Mouse (Mus musculus) embryonic fibroblast, embryonic 13.5 days (primary cell): ENCODE data around the gene Fut1. TPM values are rescaled to one million over a fixed set of nuclear protein-coding genes. Genes with fewer than 3 reads are reported as not detected.

Source experiments
- H3K27ac ChIP-seq: 2 replicates; pipeline ENCODE4 v1.5.1; 2012; ENCODE audit warnings: low read length, control low read depth, inconsistent platforms; ENCODE audit not compliant: insufficient read depth
- H3K4me1 ChIP-seq: 2 replicates; pipeline ENCODE4 v1.6.1; 2011; ENCODE audit warnings: low read length; ENCODE audit not compliant: control insufficient read depth, insufficient read depth
- H3K4me3 ChIP-seq: 2 replicates; pipeline ENCODE4 v1.5.1; 2011; ENCODE audit warnings: mild to moderate bottlenecking, control low read depth, low read length; ENCODE audit not compliant: insufficient read depth
- CTCF ChIP-seq: IDR thresholded peaks from 2 replicates; pipeline ENCODE4 v1.5.1; 2011; ENCODE audit warnings: mild to moderate bottlenecking, control low read depth, low read length, moderate library complexity, borderline replicate concordance; ENCODE audit not compliant: insufficient read depth
- POLR2A ChIP-seq: IDR thresholded peaks from 2 replicates; pipeline ENCODE4 v1.6.1; 2011; ENCODE audit warnings: low read depth, mild to moderate bottlenecking, control low read depth, low read length, moderate library complexity
- polyA plus RNA-seq: library from polyadenylated mRNA; stranded (reverse); fragments of >200 nt; gene quantifications from 2 replicates; pipeline ENCODE4 v1.2.4, GENCODE M21; 2011; ENCODE audit warnings: low read depth; ENCODE audit not compliant: missing spikeins, insufficient read length

Gene Fut1
- polyA plus RNA-seq, 1 experiment = not detected

DNA sequence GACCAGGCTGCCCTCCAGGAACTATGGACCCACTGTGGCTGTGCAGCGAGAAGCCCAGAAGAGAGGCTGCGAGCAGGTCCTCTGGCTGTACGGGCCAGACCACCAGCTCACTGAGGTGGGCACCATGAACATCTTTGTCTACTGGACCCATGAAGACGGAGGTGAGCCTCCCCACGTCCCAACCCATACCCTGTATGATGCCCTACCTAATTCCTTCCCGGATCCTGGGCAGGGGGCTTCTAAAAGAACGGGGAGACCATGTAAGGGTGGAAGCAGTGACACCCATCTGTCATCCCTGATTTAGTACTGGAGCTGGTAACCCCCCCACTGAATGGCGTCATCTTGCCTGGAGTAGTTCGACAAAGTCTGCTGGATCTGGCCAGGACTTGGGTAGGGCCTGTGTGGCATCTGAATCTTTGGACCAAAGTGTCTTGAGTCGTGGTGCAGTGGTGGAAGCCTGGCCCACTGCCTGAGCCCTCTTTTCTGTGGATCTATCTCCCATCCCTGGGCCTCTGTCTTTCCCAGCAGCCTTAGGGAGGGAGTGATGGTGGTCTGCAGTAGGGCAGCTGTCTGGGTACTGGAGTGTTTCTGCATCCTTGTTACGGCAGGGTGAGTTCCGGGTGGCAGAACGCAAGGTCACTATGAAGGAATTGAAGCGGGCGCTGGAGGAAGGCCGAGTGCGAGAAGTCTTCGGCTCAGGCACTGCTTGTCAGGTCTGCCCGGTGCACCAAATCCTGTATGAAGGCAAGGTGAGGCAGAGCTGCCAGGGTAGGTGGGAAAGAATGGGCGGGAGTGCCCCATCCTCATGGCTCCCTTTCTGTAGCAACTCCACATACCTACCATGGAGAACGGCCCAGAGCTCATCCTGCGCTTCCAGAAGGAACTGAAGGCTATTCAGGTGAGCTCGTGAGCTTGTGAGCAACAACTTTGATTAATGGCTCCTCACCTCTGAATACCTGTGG lies 29.2 kb upstream of the Fut1 start:
- Histone ChIP-seq H3K4me1 (no peaks in the 10 kb centered on the region), H3K27ac (no peak overlapping the region), H3K4me3 (no peak overlapping the region)
- TF ChIP-seq POLR2A (no peak), CTCF (no peak)

DNA sequence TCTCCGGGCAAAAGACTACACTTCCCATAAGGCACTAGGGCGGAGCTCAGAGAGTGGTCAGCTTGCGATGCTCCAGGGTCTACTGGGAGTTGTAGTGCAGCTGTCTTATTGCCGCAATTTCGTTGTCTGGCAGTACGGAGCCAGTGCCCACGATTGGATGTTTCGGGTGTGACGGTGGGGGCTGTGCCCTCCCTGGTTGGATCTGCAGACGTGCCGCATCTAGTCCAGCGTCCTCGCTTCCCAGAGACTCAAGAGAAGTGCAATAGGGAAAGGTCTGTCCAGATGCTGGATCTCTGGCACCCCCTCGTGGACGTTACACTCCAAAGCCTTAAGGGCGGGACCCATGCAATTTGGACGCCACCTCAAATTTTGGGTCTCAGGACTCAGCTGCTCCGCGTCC lies 27.9 kb upstream of the Fut1 start:
- TF ChIP-seq POLR2A (no peak), CTCF (peak; percentile 63; the same call in 1 of the 2 replicates)
- Histone ChIP-seq H3K4me1 (no peaks in the 10 kb centered on the region), H3K4me3 (no peak overlapping the region), H3K27ac (no peak overlapping the region)

- TF ChIP-seq POLR2A (no peak), CTCF (no peak)
- no peaks in the 10 kb centered on the region for H3K4me1 ChIP-seq
- H3K4me3 ChIP-seq = no peak overlapping the region
- no peak overlapping the region for H3K27ac ChIP-seq
These were observed 27.2 kb upstream of the Fut1 start for GRCm38 (mm10) chr7:45589898-45590297.

GRCm38 (mm10) chr7:45590874-45591273 lies 26.2 kb upstream of the Fut1 start:
- H3K4me1 ChIP-seq = no peaks in the 10 kb centered on the region
- TF ChIP-seq POLR2A (no peak), CTCF (no peak)
- H3K4me3 ChIP-seq = no peak overlapping the region
- no peak overlapping the region for H3K27ac ChIP-seq

- no peak overlapping the region for H3K4me3 ChIP-seq
- no peak for TF ChIP-seq POLR2A
- no peak for TF ChIP-seq CTCF
- H3K27ac ChIP-seq = no peak overlapping the region
- H3K4me1 ChIP-seq = no peaks in the 10 kb centered on the region
These were observed 25.2 kb upstream of the Fut1 start for GRCm38 (mm10) chr7:45591880-45592279.

GRCm38 (mm10) chr7:45593118-45593815 lies 23.8 kb upstream of the Fut1 start:
- H3K4me3 ChIP-seq = no peak overlapping the region
- TF ChIP-seq CTCF = peak; percentile 71
- no peak for TF ChIP-seq POLR2A
- no peaks in the 10 kb centered on the region for H3K4me1 ChIP-seq
- H3K27ac ChIP-seq = no peak overlapping the region

- Histone ChIP-seq H3K27ac (no peak overlapping the region), H3K4me1 (no peaks in the 10 kb centered on the region), H3K4me3 (no peak overlapping the region)
- TF ChIP-seq CTCF (no peak), POLR2A (no peak)
These were observed 21.9 kb upstream of the Fut1 start for GRCm38 (mm10) chr7:45595176-45595575.

- no peak for TF ChIP-seq CTCF
- no peak for TF ChIP-seq POLR2A
- no peak overlapping the region for H3K4me3 ChIP-seq
- no peaks in the 10 kb centered on the region for H3K4me1 ChIP-seq
- H3K27ac ChIP-seq = no peak overlapping the region
These were observed 21.0 kb upstream of the Fut1 start for GRCm38 (mm10) chr7:45596107-45596506.

GRCm38 (mm10) chr7:45597013-45597412 lies 20.1 kb upstream of the Fut1 start:
- no peak for TF ChIP-seq POLR2A
- no peak for TF ChIP-seq CTCF
- Histone ChIP-seq H3K27ac (no peak overlapping the region), H3K4me1 (no peaks in the 10 kb centered on the region), H3K4me3 (no peak overlapping the region)

GRCm38 (mm10) chr7:45597527-45597926 lies 19.6 kb upstream of the Fut1 start:
- no peak for TF ChIP-seq CTCF
- TF ChIP-seq POLR2A = no peak
- Histone ChIP-seq H3K4me3 (no peak overlapping the region), H3K4me1 (no peaks in the 10 kb centered on the region), H3K27ac (no peak overlapping the region)
